Mouse (Mus musculus) left cerebral cortex, postnatal 10 days (tissue): ENCODE results near the gene Ncor2. TPM values are rescaled to one million over a fixed set of nuclear protein-coding genes. Genes with fewer than 3 reads are reported as not detected.

Source experiments
- DNase-seq, 2 experiments: peaks; one replicate each; pipeline ENCODE4 v3.0.0; 2021 to 2022; ENCODE audit warnings: low spot score in 2 of 2, mixed read lengths in 1 of 2; ENCODE audit errors: extremely low spot score in 1 of 2
- intact Hi-C: fragments of 180-260 bp; cut with DNase I; formaldehyde crosslinking; loops from one replicate; pipeline ENCODE4 v1.15.1; 2025
- total RNA-seq, 2 experiments: library from RNA; stranded (reverse); gene quantifications; 2 replicates each; pipeline ENCODE4 v1.2.3; 2021

Ncor2 gene
- total RNA-seq, 2 experiments from 2014 or later, result 131 to 146 TPM

- intact Hi-C loops, result loop anchor here (5.0 kb wide), 2 partner anchors 33 to 92 kb away; no protein-coding TSS in a partner anchor
Measured at GRCm38 (mm10) chr5:125174726-125175672, 4.0 kb downstream of the Ncor2 start.

GRCm38 (mm10) chr5:125173868-125174267 lies 5.2 kb downstream of the Ncor2 start:
- no peak for DNase-seq
- intact Hi-C loops, result no loop called here

More at GRCm38 (mm10) chr5:125174726-125175672, 4.0 kb downstream of the Ncor2 start:
- DNase-seq, result peak; percentile 64 to 76

- intact Hi-C loops, result no loop called here
- no peak for DNase-seq
Measured at GRCm38 (mm10) chr5:125172831-125173615, 6.0 kb downstream of the Ncor2 start.

GRCm38 (mm10) chr5:125171259-125171658 lies 7.8 kb downstream of the Ncor2 start:
- no peak for DNase-seq
- intact Hi-C loops, result no loop called here

- intact Hi-C loops, result no loop called here
- peak in 1 of 2 experiments; percentile 31 for DNase-seq
Measured at GRCm38 (mm10) chr5:125170107-125170842, 8.7 kb downstream of the Ncor2 start.

GRCm38 (mm10) chr5:125168101-125168500 lies 10.9 kb downstream of the Ncor2 start:
- intact Hi-C loops, result no loop called here

GRCm38 (mm10) chr5:125167524-125167923 lies 11.5 kb downstream of the Ncor2 start:
- intact Hi-C loops, result no loop called here

More at GRCm38 (mm10) chr5:125168101-125168500, 10.9 kb downstream of the Ncor2 start:
- no peak for DNase-seq

GRCm38 (mm10) chr5:125165993-125166392 lies 13.0 kb downstream of the Ncor2 start:
- intact Hi-C loops, result no loop called here

More at GRCm38 (mm10) chr5:125167524-125167923, 11.5 kb downstream of the Ncor2 start:
- no peak for DNase-seq

GRCm38 (mm10) chr5:125164465-125165167 lies 14.4 kb downstream of the Ncor2 start:
- intact Hi-C loops, result no loop called here
- peak in 1 of 2 experiments; percentile 79 for DNase-seq

More at GRCm38 (mm10) chr5:125165993-125166392, 13.0 kb downstream of the Ncor2 start:
- no peak for DNase-seq

GRCm38 (mm10) chr5:125163441-125164050 lies 15.5 kb downstream of the Ncor2 start:
- no peak for DNase-seq
- intact Hi-C loops, result no loop called here

- no peak for DNase-seq
- intact Hi-C loops, result no loop called here
Measured at GRCm38 (mm10) chr5:125162461-125162860, 16.6 kb downstream of the Ncor2 start.

- no peak for DNase-seq
- intact Hi-C loops, result no loop called here
Measured at GRCm38 (mm10) chr5:125159804-125160405, 19.1 kb downstream of the Ncor2 start.

GRCm38 (mm10) chr5:125159293-125159692 lies 19.7 kb downstream of the Ncor2 start:
- peak; percentile 70 to 90 for DNase-seq
- intact Hi-C loops, result no loop called here

GRCm38 (mm10) chr5:125158232-125158961 lies 20.6 kb downstream of the Ncor2 start:
- intact Hi-C loops, result no loop called here
- DNase-seq, result peak in 1 of 2 experiments; percentile 83

GRCm38 (mm10) chr5:125157375-125158033 lies 21.5 kb downstream of the Ncor2 start:
- DNase-seq, result no peak
- intact Hi-C loops, result no loop called here
